Mouse (Mus musculus): ENCODE results near the gene Sdr39u1. TPM values are rescaled to one million over a fixed set of nuclear protein-coding genes. Genes with fewer than 3 reads are reported as not detected.

The Sdr39u1 gene
- polyA plus RNA-seq, 1 experiment from 2014 or later: 73.6 TPM

GRCm38 (mm10) chr14:55882171-55882641, 17.9 kb downstream of the Sdr39u1 start:
- H3K36me3 ChIP-seq: peaks cover 10% of the 10 kb centered on the region; the same call in 1 of the 2 replicates
- 34% methylated on average over 6 of the region's 6 CpGs for WGBS
- H3K9me3 ChIP-seq: no peaks in the 10 kb centered on the region
- H3K4me1 ChIP-seq (replicated peaks): peaks cover 41% of the 10 kb centered on the region
- peak overlapping the region; percentile 24; the same call in 1 of the 2 replicates for H3K4me2 ChIP-seq (replicated peaks)
- ATAC-seq: peak; percentile 65
- H3K27me3 ChIP-seq (replicated peaks): no peaks in the 10 kb centered on the region
- peak overlapping the region; percentile 3; the same call in 1 of the 2 replicates for H3K9ac ChIP-seq
- peak overlapping the region; percentile 66 for H3K27ac ChIP-seq
- no peak overlapping the region for H3K4me3 ChIP-seq (replicated peaks)

- H3K27ac ChIP-seq: no peak overlapping the region
- H3K27me3 ChIP-seq (replicated peaks): no peaks in the 10 kb centered on the region
- no peaks in the 10 kb centered on the region for H3K9me3 ChIP-seq
- ATAC-seq: no peak
- no peaks in the 10 kb centered on the region for H3K36me3 ChIP-seq
- H3K4me3 ChIP-seq (replicated peaks): no peak overlapping the region
- no peak overlapping the region for H3K4me2 ChIP-seq (replicated peaks)
- WGBS: 74% methylated on average over 8 of the region's 8 CpGs
- H3K9ac ChIP-seq: no peak overlapping the region
- H3K4me1 ChIP-seq (replicated peaks): peaks cover 30% of the 10 kb centered on the region
These were observed 19.1 kb downstream of the Sdr39u1 start for GRCm38 (mm10) chr14:55880982-55881381.

- WGBS: 46% methylated on average over 1 of the region's 1 CpGs
- H3K27ac ChIP-seq: no peak overlapping the region
- no peaks in the 10 kb centered on the region for H3K36me3 ChIP-seq
- H3K4me3 ChIP-seq (replicated peaks): no peak overlapping the region
- H3K9ac ChIP-seq: no peak overlapping the region
- no peaks in the 10 kb centered on the region for H3K9me3 ChIP-seq
- H3K27me3 ChIP-seq (replicated peaks): no peaks in the 10 kb centered on the region
- no peak for ATAC-seq
- H3K4me2 ChIP-seq (replicated peaks): no peak overlapping the region
- peaks cover 27% of the 10 kb centered on the region for H3K4me1 ChIP-seq (replicated peaks)
These were observed 20.5 kb downstream of the Sdr39u1 start for GRCm38 (mm10) chr14:55879623-55880022.

GRCm38 (mm10) chr14:55878316-55878940, 21.7 kb downstream of the Sdr39u1 start:
- ATAC-seq: no peak
- no peak overlapping the region for H3K27ac ChIP-seq
- no peak overlapping the region for H3K4me2 ChIP-seq (replicated peaks)
- H3K4me1 ChIP-seq (replicated peaks): peaks cover 22% of the 10 kb centered on the region
- H3K27me3 ChIP-seq (replicated peaks): no peaks in the 10 kb centered on the region
- 35% methylated on average over 7 of the region's 7 CpGs for WGBS
- H3K9me3 ChIP-seq: no peaks in the 10 kb centered on the region
- H3K36me3 ChIP-seq: no peaks in the 10 kb centered on the region
- H3K4me3 ChIP-seq (replicated peaks): no peak overlapping the region
- H3K9ac ChIP-seq: no peak overlapping the region

- H3K9ac ChIP-seq: peak overlapping the region; percentile 15; the same call in 1 of the 2 replicates
- peaks cover 21% of the 10 kb centered on the region for H3K4me1 ChIP-seq (replicated peaks)
- 0 out of 2 replicates have a peak, but pooled peaks cover 2% of the 10 kb centered on the region for H3K36me3 ChIP-seq
- ATAC-seq: no peak
- WGBS: 9% methylated on average over 14 of the region's 14 CpGs
- H3K4me2 ChIP-seq (replicated peaks): peak overlapping the region; percentile 28; the same call in 1 of the 2 replicates
- H3K4me3 ChIP-seq (replicated peaks): no peak overlapping the region
- H3K9me3 ChIP-seq: no peaks in the 10 kb centered on the region
- no peak overlapping the region for H3K27ac ChIP-seq
- H3K27me3 ChIP-seq (replicated peaks): no peaks in the 10 kb centered on the region
These were observed 22.4 kb downstream of the Sdr39u1 start for GRCm38 (mm10) chr14:55877469-55878315.

- Histone ChIP-seq H3K27me3 (replicated peaks) (no peaks in the 10 kb centered on the region), H3K36me3 (peaks cover 27% of the 10 kb centered on the region), H3K9ac (no peak overlapping the region), H3K4me1 (replicated peaks) (peaks cover 15% of the 10 kb centered on the region), H3K4me2 (replicated peaks) (peak overlapping the region; percentile 52), H3K9me3 (no peaks in the 10 kb centered on the region), H3K27ac (no peak overlapping the region), H3K4me3 (replicated peaks) (peak overlapping the region; percentile 12)
- ATAC-seq: peak; percentile 69
- whole genome bisulfite sequencing: 14% methylated on average over 30 of the region's 30 CpGs
These were observed 26.1 kb downstream of the Sdr39u1 start for GRCm38 (mm10) chr14:55873714-55874683.

- Histone ChIP-seq H3K4me3 (replicated peaks) (no peak overlapping the region), H3K9me3 (no peaks in the 10 kb centered on the region), H3K27me3 (replicated peaks) (no peaks in the 10 kb centered on the region), H3K9ac (no peak overlapping the region), H3K4me2 (replicated peaks) (no peak overlapping the region; the same call in 1 of the 2 replicates), H3K27ac (no peak overlapping the region), H3K36me3 (peaks cover 33% of the 10 kb centered on the region), H3K4me1 (replicated peaks) (peaks cover 15% of the 10 kb centered on the region)
- 87% methylated on average over 8 of the region's 8 CpGs for WGBS
- ATAC-seq: peak; percentile 11; the same call in 1 of the 2 replicates
These were observed 26.8 kb downstream of the Sdr39u1 start for GRCm38 (mm10) chr14:55873242-55873713.

GRCm38 (mm10) chr14:55872551-55872950, 27.5 kb downstream of the Sdr39u1 start:
- peaks cover 10% of the 10 kb centered on the region for H3K4me1 ChIP-seq (replicated peaks)
- H3K27ac ChIP-seq: no peak overlapping the region
- no peaks in the 10 kb centered on the region for H3K9me3 ChIP-seq
- peaks cover 40% of the 10 kb centered on the region for H3K36me3 ChIP-seq
- H3K4me3 ChIP-seq (replicated peaks): no peak overlapping the region
- H3K27me3 ChIP-seq (replicated peaks): no peaks in the 10 kb centered on the region
- H3K4me2 ChIP-seq (replicated peaks): no peak overlapping the region
- 85% methylated on average over 17 of the region's 17 CpGs for WGBS
- peak; percentile 37; the same call in 1 of the 2 replicates for ATAC-seq
- no peak overlapping the region for H3K9ac ChIP-seq

GRCm38 (mm10) chr14:55872039-55872438, 28.1 kb downstream of the Sdr39u1 start:
- Histone ChIP-seq H3K9ac (no peak overlapping the region), H3K27me3 (replicated peaks) (no peaks in the 10 kb centered on the region), H3K4me1 (replicated peaks) (peaks cover 10% of the 10 kb centered on the region), H3K36me3 (peaks cover 40% of the 10 kb centered on the region), H3K4me3 (replicated peaks) (no peak overlapping the region), H3K27ac (no peak overlapping the region), H3K9me3 (no peaks in the 10 kb centered on the region), H3K4me2 (replicated peaks) (no peak overlapping the region)
- ATAC-seq: no peak
- WGBS: 86% methylated on average over 12 of the region's 12 CpGs

GRCm38 (mm10) chr14:55869538-55869937, 30.6 kb downstream of the Sdr39u1 start:
- no peaks in the 10 kb centered on the region for H3K27me3 ChIP-seq (replicated peaks)
- ATAC-seq: no peak
- H3K9me3 ChIP-seq: no peaks in the 10 kb centered on the region
- H3K9ac ChIP-seq: no peak overlapping the region
- peaks cover 57% of the 10 kb centered on the region for H3K36me3 ChIP-seq
- H3K4me2 ChIP-seq (replicated peaks): no peak overlapping the region
- H3K27ac ChIP-seq: no peak overlapping the region
- no peak overlapping the region for H3K4me3 ChIP-seq (replicated peaks)
- peaks cover 10% of the 10 kb centered on the region for H3K4me1 ChIP-seq (replicated peaks)
- 93% methylated on average over 6 of the region's 6 CpGs for WGBS

- no peaks in the 10 kb centered on the region for H3K9me3 ChIP-seq
- H3K9ac ChIP-seq: no peak overlapping the region
- no peak overlapping the region for H3K27ac ChIP-seq
- H3K4me2 ChIP-seq (replicated peaks): no peak overlapping the region
- WGBS: 88% methylated on average over 14 of the region's 14 CpGs
- peaks cover 60% of the 10 kb centered on the region for H3K36me3 ChIP-seq
- H3K4me3 ChIP-seq (replicated peaks): no peak overlapping the region
- ATAC-seq: no peak
- no peaks in the 10 kb centered on the region for H3K27me3 ChIP-seq (replicated peaks)
- peaks cover 10% of the 10 kb centered on the region; the same call in 1 of the 2 replicates for H3K4me1 ChIP-seq (replicated peaks)
These were observed 31.7 kb downstream of the Sdr39u1 start for GRCm38 (mm10) chr14:55868230-55869026.
